Mouse (Mus musculus) forebrain, postnatal 0 days (tissue): Measurements from ENCODE around the gene Man1b1. TPM values are rescaled to one million over a fixed set of nuclear protein-coding genes. Genes with fewer than 3 reads are reported as not detected.

Experiments used
- ATAC-seq: fragments of 200-750 bp; cut with Nextera tagmentation; 2 replicates; pipeline ENCODE4 v1.8.0; 2017; ENCODE audit warnings: mild to moderate bottlenecking, moderate library complexity
- DNase-seq: peaks from one replicate; pipeline ENCODE4 v3.0.0-alpha.2; 2015
- H3K27ac ChIP-seq: fragments of 300-500 bp; sonication (generic); 2 replicates; pipeline ENCODE4 v1.5.1; 2014; ENCODE audit warnings: low read depth, mild to moderate bottlenecking, antibody characterized with exemption, low read length, moderate library complexity, mixed read lengths
- H3K27me3 ChIP-seq: fragments of 300-500 bp; sonication (generic); 2 replicates; pipeline ENCODE4 v1.6.1; 2014; ENCODE audit warnings: mild to moderate bottlenecking, low read length, mixed read lengths; ENCODE audit not compliant: insufficient read depth
- H3K36me3 ChIP-seq: fragments of 300-500 bp; sonication (generic); 2 replicates; pipeline ENCODE4 v1.6.1; 2014; ENCODE audit warnings: mild to moderate bottlenecking, moderate library complexity; ENCODE audit not compliant: insufficient read depth
- H3K4me1 ChIP-seq: fragments of 300-500 bp; sonication (generic); 2 replicates; pipeline ENCODE4 v1.6.1; 2014; ENCODE audit warnings: antibody characterized with exemption; ENCODE audit not compliant: insufficient read depth
- H3K4me2 ChIP-seq: fragments of 300-500 bp; sonication (generic); 2 replicates; pipeline ENCODE4 v1.6.1; 2014; ENCODE audit warnings: low read depth, mild to moderate bottlenecking, moderate library complexity
- H3K4me3 ChIP-seq: fragments of 300-500 bp; sonication (generic); 2 replicates; pipeline ENCODE4 v1.5.1; 2014; ENCODE audit warnings: low read depth, low read length, mixed read lengths
- H3K9ac ChIP-seq: fragments of 300-500 bp; sonication (generic); 2 replicates; pipeline ENCODE4 v1.6.1; 2014; ENCODE audit warnings: mild to moderate bottlenecking
- H3K9me3 ChIP-seq: fragments of 300-500 bp; sonication (generic); 2 replicates; pipeline ENCODE4 v1.6.1; 2016; ENCODE audit warnings: low read length
- CTCF ChIP-seq: sonication (generic); IDR thresholded peaks from 2 replicates; pipeline ENCODE4 v1.5.1; 2016; ENCODE audit warnings: antibody characterized with exemption, control low read depth, low read depth
- WGBS: fragments of 180-500 bp; shearing (Covaris S2); extraction: QIAGEN DNeasy Blood & Tissue Kit; methylation state at CpG from one replicate; pipeline ENCODE4 v1.1.7; 2014; 5-methylcytosine and 5-hydroxymethylcytosine counted together
- polyA plus RNA-seq: library from polyadenylated mRNA; unstranded; fragments of >200 nt; fragmentation: Nextera tagmentation; extraction: Ambion mirVana; gene quantifications from 2 replicates; pipeline ENCODE4 v1.2.1, GENCODE M21; 2015
- total RNA-seq: library from RNA; depleted of rRNA; stranded (reverse); fragments of >200 nt; gene quantifications from 2 replicates; pipeline ENCODE4 v1.2.3, GENCODE M21; 2014

Gene Man1b1
- total and polyA plus RNA-seq, 2 experiments from 2014 or later = 43.8 to 66.1 TPM

DNA sequence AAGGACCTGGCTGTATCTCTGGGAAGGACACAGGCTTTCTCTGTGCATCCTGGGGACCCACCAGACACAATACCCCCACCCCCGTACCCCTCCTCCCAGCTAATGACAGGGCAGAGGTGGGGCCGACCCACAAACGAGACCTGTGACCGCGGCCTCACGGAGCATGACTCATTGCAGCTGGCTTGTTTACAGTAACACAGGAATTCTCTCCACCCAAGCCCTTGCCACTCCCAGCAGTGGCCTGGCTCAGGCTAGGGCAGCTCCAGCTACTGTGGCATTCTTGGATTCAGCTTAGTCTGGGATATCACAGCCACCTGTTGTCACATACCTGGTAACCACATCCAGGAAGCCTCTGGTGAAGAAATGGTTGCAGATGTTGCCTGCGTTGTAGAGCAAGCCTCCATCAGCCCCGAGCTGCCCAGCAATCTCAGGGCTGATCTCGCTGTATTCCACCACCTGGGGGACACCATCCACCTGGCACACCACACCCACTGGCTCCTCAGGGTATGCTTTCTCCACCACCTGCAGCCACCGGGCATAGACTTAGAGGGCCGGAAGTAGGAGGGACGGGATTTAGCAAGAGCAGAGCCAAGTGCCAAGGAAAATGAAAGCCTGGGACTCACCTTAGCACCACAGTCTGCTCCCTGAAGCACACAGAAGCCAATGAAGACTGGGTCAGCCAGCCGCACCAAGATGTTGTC is 31.5 kb downstream of the Man1b1 start:
- Histone ChIP-seq H3K9me3 (no peaks in the 10 kb centered on the region), H3K4me1 (no peaks in the 10 kb centered on the region; the same call in 1 of the 2 replicates), H3K27ac (no peak overlapping the region), H3K4me2 (no peak overlapping the region), H3K9ac (no peak overlapping the region), H3K27me3 (peaks cover 6% of the 10 kb centered on the region; the same call in 1 of the 2 replicates), H3K36me3 (no peaks in the 10 kb centered on the region), H3K4me3 (no peak overlapping the region)
- WGBS = 66% methylated on average over 13 of the region's 13 CpGs
- no peak for DNase-seq
- ATAC-seq = no peak
- TF ChIP-seq CTCF = no peak

GRCm38 (mm10) chr2:25364313-25364712 is 32.2 kb downstream of the Man1b1 start:
- Histone ChIP-seq H3K4me2 (no peak overlapping the region), H3K9ac (no peak overlapping the region), H3K4me3 (no peak overlapping the region), H3K27me3 (peaks cover 6% of the 10 kb centered on the region; the same call in 1 of the 2 replicates), H3K9me3 (no peaks in the 10 kb centered on the region), H3K27ac (no peak overlapping the region), H3K36me3 (no peaks in the 10 kb centered on the region), H3K4me1 (no peaks in the 10 kb centered on the region; the same call in 1 of the 2 replicates)
- no peak for TF ChIP-seq CTCF
- no peak for DNase-seq
- WGBS = 86% methylated on average over 4 of the region's 4 CpGs
- ATAC-seq = no peak

GRCm38 (mm10) chr2:25364761-25365090 is 32.6 kb downstream of the Man1b1 start:
- ATAC-seq (no peak), DNase-seq (no peak)
- peaks cover 6% of the 10 kb centered on the region; the same call in 1 of the 2 replicates for H3K27me3 ChIP-seq
- no peak overlapping the region for H3K27ac ChIP-seq
- H3K36me3 ChIP-seq = no peaks in the 10 kb centered on the region
- H3K4me3 ChIP-seq = peak overlapping the region; percentile 54
- H3K4me1 ChIP-seq = no peaks in the 10 kb centered on the region; the same call in 1 of the 2 replicates
- peak overlapping the region; percentile 58; the same call in 1 of the 2 replicates for H3K9ac ChIP-seq
- peak overlapping the region; percentile 99 for H3K4me2 ChIP-seq
- WGBS = 35% methylated on average over 9 of the region's 9 CpGs
- H3K9me3 ChIP-seq = no peaks in the 10 kb centered on the region
- TF ChIP-seq CTCF = no peak

DNA sequence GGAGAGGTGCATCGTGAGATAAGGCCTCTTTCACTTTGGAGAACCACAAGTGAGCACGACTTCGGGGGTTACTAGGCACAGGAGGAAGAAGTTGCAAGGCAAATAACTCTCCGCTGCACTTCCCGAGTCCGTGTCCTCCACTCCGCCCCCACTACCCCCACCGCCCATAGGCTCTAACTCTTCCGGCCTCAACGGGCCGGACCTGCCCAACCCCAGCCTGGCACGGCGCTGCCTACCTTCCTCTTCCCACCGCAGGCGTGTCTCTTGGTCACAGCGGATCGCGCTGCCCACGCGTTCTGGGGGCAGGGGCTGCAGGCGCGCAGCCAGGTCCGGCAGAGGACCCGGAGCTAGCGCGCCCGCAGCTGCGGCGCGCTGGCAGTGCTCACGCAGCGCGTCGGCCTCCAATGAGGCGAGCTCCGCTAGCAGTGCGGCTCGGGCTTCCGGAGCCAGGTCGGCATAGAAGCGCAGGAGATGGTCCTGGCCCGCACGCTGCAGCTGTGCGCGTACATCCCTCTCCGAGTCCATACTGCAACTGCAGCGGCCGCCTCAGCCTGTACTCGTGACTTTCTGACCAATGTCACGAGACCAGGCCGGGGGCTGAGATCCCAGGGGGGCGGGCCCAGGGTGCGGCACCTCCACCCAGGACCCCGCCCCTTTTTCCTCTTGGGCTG is 33.1 kb downstream of the Man1b1 start, which contains the start of gene Uap1l1:
Gene Uap1l1 (minus strand): TSS at position 592 of the 671 bp plus-strand sequence.
- Histone ChIP-seq H3K9ac (peak within 1 kb of the TSS; percentile 58), H3K4me3 (peak within 1 kb of the TSS; percentile 54), H3K27me3 (peaks cover 6% of the 10 kb centered on the region; the same call in 1 of the 2 replicates), H3K4me1 (no peaks in the 10 kb centered on the region; the same call in 1 of the 2 replicates), H3K4me2 (peak within 1 kb of the TSS; percentile 99), H3K27ac (no peak within 1 kb of the TSS), H3K9me3 (no peaks in the 10 kb centered on the region), H3K36me3 (no peaks in the 10 kb centered on the region)
- peak; percentile 54 for DNase-seq
- ATAC-seq = peak; percentile 86
- 2% methylated on average over 54 of the region's 54 CpGs for WGBS
- no peak for TF ChIP-seq CTCF

GRCm38 (mm10) chr2:25369996-25370395 is 37.9 kb downstream of the Man1b1 start:
- no peak for ATAC-seq
- no peak overlapping the region for H3K4me2 ChIP-seq
- no peaks in the 10 kb centered on the region for H3K27me3 ChIP-seq
- no peak for TF ChIP-seq CTCF
- H3K4me1 ChIP-seq = no peaks in the 10 kb centered on the region; the same call in 1 of the 2 replicates
- 89% methylated on average over 3 of the region's 3 CpGs for WGBS
- no peak overlapping the region for H3K27ac ChIP-seq
- no peak overlapping the region for H3K4me3 ChIP-seq
- no peaks in the 10 kb centered on the region for H3K9me3 ChIP-seq
- DNase-seq = no peak
- no peak overlapping the region for H3K9ac ChIP-seq
- no peaks in the 10 kb centered on the region for H3K36me3 ChIP-seq

- Histone ChIP-seq H3K4me3 (peak within 1 kb of the TSS; percentile 55), H3K4me2 (peak within 1 kb of the TSS; percentile 83), H3K4me1 (no peaks in the 10 kb centered on the region), H3K9me3 (no peaks in the 10 kb centered on the region), H3K36me3 (no peaks in the 10 kb centered on the region), H3K27me3 (no peaks in the 10 kb centered on the region), H3K27ac (no peak within 1 kb of the TSS), H3K9ac (peak within 1 kb of the TSS; percentile 44)
- WGBS = under 1% methylated on average over 65 of the region's 65 CpGs
- peak; percentile 93 for DNase-seq
- peak; percentile 96 for ATAC-seq
- TF ChIP-seq CTCF = peak; percentile 22
These were observed 39.9 kb downstream of the Man1b1 start, which contains the start of gene Sapcd2 for GRCm38 (mm10) chr2:25371764-25372643. Gene Sapcd2, plus strand, starts transcription at chr2:25372321.
